Mouse (Mus musculus) cerebellum, adult 2 months (tissue): ENCODE measurements around the gene Gcc1. TPM values are rescaled to one million over a fixed set of nuclear protein-coding genes. Genes with fewer than 3 reads are reported as not detected.

ENCODE experiments used
- DNase-seq, 2 experiments: peaks; one replicate each; pipeline ENCODE4 v3.0.0; 2021
- H3K27ac ChIP-seq: fragments of 200-500 bp; 2 replicates; pipeline ENCODE4 v1.5.1; 2012; ENCODE audit warnings: low read length, control low read depth, inconsistent platforms; ENCODE audit not compliant: insufficient read depth
- H3K27me3 ChIP-seq: fragments of 200-500 bp; 2 replicates; pipeline ENCODE4 v1.6.1; 2012; ENCODE audit warnings: inconsistent platforms, mild to moderate bottlenecking, low read length, moderate library complexity; ENCODE audit not compliant: control insufficient read depth, insufficient read depth
- H3K4me1 ChIP-seq: fragments of 200-500 bp; 2 replicates; pipeline ENCODE4 v1.6.1; 2011; ENCODE audit warnings: low read length; ENCODE audit not compliant: control insufficient read depth, insufficient read depth
- H3K4me3 ChIP-seq: fragments of 200-500 bp; replicated peaks from 2 replicates; pipeline ENCODE3; 2011; ENCODE audit warnings: mild to moderate bottlenecking, low read depth, low read length, control low read depth; ENCODE audit not compliant: insufficient read depth
- CTCF ChIP-seq: fragments of 200-500 bp; IDR thresholded peaks from 2 replicates; pipeline ENCODE4 v1.5.1; 2011; ENCODE audit warnings: low read depth, mild to moderate bottlenecking, control low read depth, low read length, moderate library complexity, borderline replicate concordance; ENCODE audit not compliant: insufficient read depth
- POLR2A ChIP-seq: fragments of 200-500 bp; IDR thresholded peaks from 2 replicates; pipeline ENCODE4 v1.6.1; 2011; ENCODE audit warnings: low read length, control low read depth, borderline replicate concordance; ENCODE audit not compliant: insufficient read depth
- WGBS: fragments of 180-500 bp; shearing (Covaris S2); methylation state at CpG from one replicate; pipeline ENCODE4 v1.1.7; 2018; 5-methylcytosine and 5-hydroxymethylcytosine counted together
- polyA plus RNA-seq: library from polyadenylated mRNA; depleted of rRNA; stranded (reverse); fragments of >200 nt; gene quantifications from 2 replicates; pipeline ENCODE4 v1.2.3, GENCODE M21; 2012

Gcc1 gene
- polyA plus RNA-seq, 1 experiment: 12.4 TPM

DNA sequence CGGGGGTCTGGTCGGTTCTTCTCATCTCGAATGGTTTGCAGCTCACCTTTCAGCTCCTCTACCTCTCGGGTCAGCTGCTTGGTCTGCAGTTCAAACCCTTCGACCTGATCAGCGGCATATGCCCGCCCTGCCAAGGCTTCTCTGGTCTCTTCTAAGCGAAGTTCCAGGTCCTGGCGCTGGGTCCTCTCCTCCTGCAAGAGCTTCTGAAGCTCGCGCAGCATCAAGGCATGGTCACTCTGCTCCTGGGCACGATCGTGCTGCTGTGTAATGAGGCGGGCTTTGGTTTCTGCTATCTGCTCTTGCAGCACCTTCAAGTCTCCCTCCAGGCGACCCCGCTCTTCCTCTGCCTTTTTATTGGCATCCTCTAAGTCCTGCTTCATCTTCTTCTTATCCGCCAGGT is 7.8 kb downstream of the Gcc1 start:
- 71% methylated on average over 17 of the region's 17 CpGs for WGBS
- peak in 1 of 2 experiments; percentile 27 for DNase-seq
- TF ChIP-seq CTCF (no peak), POLR2A (no peak)
- no peak overlapping the region for H3K27ac ChIP-seq
- no peaks in the 10 kb centered on the region for H3K27me3 ChIP-seq
- peaks cover 23% of the 10 kb centered on the region for H3K4me1 ChIP-seq
- H3K4me3 ChIP-seq: peak overlapping the region; percentile 78

DNA sequence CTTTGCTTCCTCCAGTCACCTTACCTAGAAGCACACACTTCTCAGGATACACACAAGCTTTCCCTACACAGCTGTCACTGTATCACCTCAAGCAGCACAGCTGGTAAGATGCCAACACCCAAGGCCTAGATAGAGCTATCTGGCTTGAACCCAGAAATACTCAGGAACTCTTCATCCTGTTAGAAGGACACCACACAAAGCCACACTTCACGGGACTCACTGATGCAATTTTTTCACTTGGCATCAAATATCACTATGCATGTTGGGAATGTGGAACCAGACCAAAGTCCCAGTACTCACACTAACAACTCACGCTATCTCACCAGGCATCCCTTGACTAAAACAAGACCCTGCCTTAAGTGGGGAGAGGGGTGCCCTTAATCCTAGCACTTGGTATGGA is 8.5 kb downstream of the Gcc1 start:
- DNase-seq: peak; percentile 17 to 28
- 7% methylated on average over 2 of the region's 2 CpGs for WGBS
- peak overlapping the region; percentile 13 for H3K4me3 ChIP-seq
- H3K27ac ChIP-seq: no peak overlapping the region
- peaks cover 19% of the 10 kb centered on the region for H3K4me1 ChIP-seq
- no peak for TF ChIP-seq POLR2A
- TF ChIP-seq CTCF: no peak
- no peaks in the 10 kb centered on the region for H3K27me3 ChIP-seq

DNA sequence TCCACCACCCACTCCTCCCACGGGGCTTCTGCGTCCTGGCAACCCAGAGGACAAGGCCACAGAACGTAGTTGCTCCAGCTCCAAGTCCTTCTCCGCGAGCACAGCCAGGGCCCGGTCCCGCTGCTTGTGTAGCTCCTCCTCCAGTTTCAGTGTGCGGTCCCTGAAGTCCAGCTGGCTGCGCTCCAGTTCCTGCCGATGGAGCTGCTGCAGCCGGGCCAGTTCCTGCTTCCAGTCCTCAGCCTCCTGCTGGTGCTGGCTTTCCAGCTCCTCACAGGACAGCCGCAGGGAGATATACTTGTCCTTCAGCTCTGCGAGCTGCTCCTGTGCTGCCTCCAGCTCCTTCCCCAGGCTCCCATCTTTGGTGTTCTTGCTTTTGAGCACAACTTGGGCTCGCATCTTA is 9.7 kb downstream of the Gcc1 start:
- WGBS: 3% methylated on average over 14 of the region's 14 CpGs
- Histone ChIP-seq H3K27ac (peak overlapping the region; percentile 60), H3K4me3 (peak overlapping the region; percentile 13), H3K4me1 (peaks cover 18% of the 10 kb centered on the region), H3K27me3 (no peaks in the 10 kb centered on the region)
- no peak for TF ChIP-seq CTCF
- TF ChIP-seq POLR2A: no peak
- DNase-seq: peak; percentile 88 to 93

DNA sequence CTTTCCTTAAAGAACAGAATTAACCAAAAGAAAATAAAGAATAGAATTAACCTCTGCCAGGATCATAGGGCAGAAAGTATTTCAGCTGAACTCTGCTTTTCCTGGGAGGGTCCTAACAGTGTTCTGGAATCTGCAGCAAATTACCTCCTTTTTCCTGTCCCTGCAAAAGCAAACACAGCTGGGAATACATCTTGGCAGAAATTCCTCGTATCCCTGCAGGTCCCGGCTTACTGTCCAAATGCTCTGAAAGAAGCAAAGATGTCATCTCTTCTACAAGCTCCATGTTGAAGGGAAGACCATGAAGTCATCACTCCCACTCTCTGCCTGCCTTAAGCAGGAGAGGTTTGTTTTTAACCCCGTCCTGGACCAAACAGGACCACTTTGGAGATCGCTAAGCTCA is 11.2 kb downstream of the Gcc1 start:
- no peak for DNase-seq
- H3K27ac ChIP-seq: no peak overlapping the region
- 47% methylated on average over 4 of the region's 4 CpGs for WGBS
- TF ChIP-seq POLR2A: no peak
- no peak for TF ChIP-seq CTCF
- no peaks in the 10 kb centered on the region for H3K27me3 ChIP-seq
- no peak overlapping the region for H3K4me3 ChIP-seq
- peaks cover 18% of the 10 kb centered on the region for H3K4me1 ChIP-seq

DNA sequence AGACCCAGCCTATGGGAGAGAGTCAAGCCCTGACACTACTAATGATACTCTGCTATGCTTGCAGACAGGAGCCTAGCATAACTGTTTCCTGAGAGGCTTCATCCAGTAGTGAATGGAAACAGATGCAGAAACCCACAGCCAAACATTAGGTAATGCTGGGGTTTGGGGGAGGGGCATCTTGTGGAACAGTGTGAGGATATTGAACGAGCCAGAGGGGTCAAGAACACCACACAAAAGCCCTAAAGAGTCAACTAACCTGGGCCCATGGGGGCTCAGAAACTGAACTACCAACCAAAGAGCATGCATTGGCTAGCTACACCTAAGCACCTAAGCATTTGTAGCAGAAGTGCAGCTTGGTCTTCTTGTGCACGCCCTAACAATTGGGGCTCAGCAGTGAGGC is 17.0 kb downstream of the Gcc1 start:
- Histone ChIP-seq H3K4me1 (no peaks in the 10 kb centered on the region), H3K27ac (no peak overlapping the region), H3K4me3 (no peak overlapping the region), H3K27me3 (no peaks in the 10 kb centered on the region)
- no peak for TF ChIP-seq POLR2A
- TF ChIP-seq CTCF: no peak
- DNase-seq: no peak
- WGBS: 74% methylated on average over 2 of the region's 2 CpGs

DNA sequence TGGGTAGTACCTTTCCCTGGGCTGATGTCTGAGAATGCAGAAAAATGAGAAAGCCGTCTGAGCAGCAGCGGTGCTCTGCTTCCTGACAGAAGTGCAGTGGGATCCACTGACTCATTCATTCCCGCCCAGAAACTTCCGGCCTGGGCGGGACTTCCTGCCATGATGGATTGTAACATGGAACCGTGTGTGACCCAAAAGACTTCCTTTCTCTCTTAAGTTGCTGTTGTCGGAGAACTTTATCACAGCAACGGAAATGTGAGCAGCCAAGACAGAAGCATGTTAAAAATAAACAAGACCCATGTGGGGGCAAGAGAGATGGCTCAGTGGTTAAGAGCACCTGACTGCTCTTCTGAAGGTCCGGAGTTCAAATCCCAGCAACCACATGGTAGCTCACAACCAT is 18.1 kb downstream of the Gcc1 start:
- no peak overlapping the region for H3K27ac ChIP-seq
- H3K4me1 ChIP-seq: no peaks in the 10 kb centered on the region
- TF ChIP-seq CTCF (no peak), POLR2A (no peak)
- no peaks in the 10 kb centered on the region for H3K27me3 ChIP-seq
- 87% methylated on average over 9 of the region's 9 CpGs for WGBS
- H3K4me3 ChIP-seq: no peak overlapping the region
- DNase-seq: no peak

DNA sequence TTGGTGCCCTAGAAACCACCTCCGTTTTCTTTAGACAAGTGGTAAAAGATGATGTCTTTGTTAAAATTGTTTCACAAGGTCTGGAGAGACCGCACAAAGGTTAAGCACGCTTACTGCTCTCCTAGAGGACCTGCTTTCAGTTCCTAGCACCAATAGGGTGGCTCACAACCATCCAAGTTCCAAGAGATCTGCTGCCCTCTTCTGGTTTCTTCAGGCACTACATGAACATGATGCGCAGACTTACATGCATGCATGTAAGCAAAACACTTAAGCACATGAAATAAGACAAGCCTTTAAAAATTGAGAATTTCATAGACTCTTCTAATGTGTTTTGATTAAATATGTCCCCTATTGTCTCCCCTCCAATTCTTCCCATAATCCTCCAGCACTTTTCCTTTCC is 28.4 kb downstream of the Gcc1 start:
- no peaks in the 10 kb centered on the region; the same call in 1 of the 2 replicates for H3K27me3 ChIP-seq
- H3K27ac ChIP-seq: no peak overlapping the region
- no peak for DNase-seq
- no peaks in the 10 kb centered on the region for H3K4me1 ChIP-seq
- no peak overlapping the region for H3K4me3 ChIP-seq
- 97% methylated on average over 4 of the region's 4 CpGs for WGBS
- no peak for TF ChIP-seq CTCF
- no peak for TF ChIP-seq POLR2A

DNA sequence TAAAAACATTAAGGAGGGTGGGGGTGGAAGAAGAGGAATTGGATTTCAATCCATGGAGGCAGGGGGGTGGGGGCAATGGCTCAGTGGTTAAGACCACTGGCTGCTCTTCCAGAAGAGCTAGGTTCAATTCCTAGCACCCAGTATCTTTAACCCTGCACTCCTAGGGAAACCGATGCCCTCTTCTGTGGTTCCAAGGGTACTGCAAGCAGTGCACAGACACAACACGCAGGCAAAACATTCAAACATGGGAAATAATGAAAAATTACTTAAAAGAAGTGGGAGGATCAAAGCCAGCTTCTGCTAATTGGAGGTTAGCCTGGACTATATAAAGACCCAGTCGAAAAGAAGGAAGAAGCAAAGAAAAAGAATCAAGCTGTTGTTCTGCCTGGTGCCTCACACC is 29.5 kb downstream of the Gcc1 start:
- no peak for DNase-seq
- WGBS: 96% methylated on average over 3 of the region's 3 CpGs
- H3K27ac ChIP-seq: no peak overlapping the region
- H3K4me3 ChIP-seq: no peak overlapping the region
- H3K4me1 ChIP-seq: no peaks in the 10 kb centered on the region
- TF ChIP-seq CTCF: peak; percentile 7; the same call in 1 of the 2 replicates
- TF ChIP-seq POLR2A: no peak
- no peaks in the 10 kb centered on the region; the same call in 1 of the 2 replicates for H3K27me3 ChIP-seq
